Mouse (Mus musculus) CD4-positive naive resting alpha-beta T cell, adult 76 days (primary cell): Measurements from ENCODE around the gene Rexo5. TPM values are rescaled to one million over a fixed set of nuclear protein-coding genes. Genes with fewer than 3 reads are reported as not detected.

Experiments
- total RNA-seq: library from RNA; stranded (reverse); gene quantifications from one replicate; pipeline ENCODE4 v1.2.4, GENCODE M21; 2023

The Rexo5 gene
- total RNA-seq = 48.4 TPM

DNA sequence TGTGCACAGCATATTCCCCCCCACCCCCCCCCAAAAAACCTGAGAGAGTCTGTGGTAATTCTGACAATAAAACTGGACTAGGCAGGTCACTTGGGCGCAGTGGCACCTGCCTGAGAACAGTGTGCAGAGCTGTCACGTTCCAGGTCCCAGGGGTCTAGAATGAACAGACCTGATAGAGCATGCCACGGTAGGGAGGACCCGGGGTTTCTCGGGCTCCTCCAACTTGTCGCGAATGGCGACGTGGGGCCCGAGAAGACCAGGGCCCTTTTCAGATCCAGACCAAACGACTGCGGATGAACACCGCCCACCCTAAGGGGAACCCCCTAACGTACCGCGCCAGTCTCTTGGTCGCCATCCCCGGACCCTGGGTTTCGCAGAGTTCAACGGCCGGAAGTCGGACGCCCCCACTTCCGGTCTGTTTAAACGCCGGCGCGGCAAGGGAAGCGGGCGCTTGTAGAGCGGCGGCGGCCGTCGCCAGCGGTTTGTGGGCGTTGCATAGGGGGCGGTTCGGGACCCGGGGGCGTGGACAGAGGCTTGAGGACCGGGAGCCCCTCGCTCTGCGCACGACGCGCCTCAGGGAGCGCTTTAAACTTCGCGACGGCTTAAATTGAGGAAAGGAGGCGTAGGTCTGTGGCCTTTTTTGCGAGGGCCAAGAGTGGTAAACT lies at the start of gene Rexo5, which contains the start of gene Eri2:
Rexo5 (plus strand) TSS at position 421 of the 665 bp plus-strand sequence.
Eri2 (minus strand) TSS at position 473 of the 665 bp plus-strand sequence.

DNA sequence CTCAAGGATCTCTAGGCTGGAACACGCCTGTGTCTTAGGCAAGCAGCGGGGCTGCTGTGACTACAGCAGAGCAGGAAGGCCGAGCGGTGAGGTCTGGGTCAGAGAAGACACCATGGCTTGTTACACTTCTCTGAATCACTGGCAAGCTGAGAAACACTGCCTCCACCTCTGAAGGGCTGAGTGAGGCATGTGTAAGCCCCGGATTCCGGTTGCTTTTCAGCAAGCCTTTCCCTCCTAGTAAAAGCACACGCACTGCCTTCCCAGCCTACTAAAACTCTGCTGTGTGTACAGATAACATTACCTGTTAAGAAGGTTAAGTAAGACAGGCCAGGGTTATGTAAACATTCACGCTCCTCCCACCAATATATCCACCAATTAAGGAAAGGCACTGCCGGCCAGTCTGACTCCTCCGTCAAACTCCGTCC lies 33.3 kb upstream of the Rexo5 start, which contains the start of gene Acsm3:
Acsm3 (plus strand) TSS at position 397 of the 425 bp plus-strand sequence.

DNA sequence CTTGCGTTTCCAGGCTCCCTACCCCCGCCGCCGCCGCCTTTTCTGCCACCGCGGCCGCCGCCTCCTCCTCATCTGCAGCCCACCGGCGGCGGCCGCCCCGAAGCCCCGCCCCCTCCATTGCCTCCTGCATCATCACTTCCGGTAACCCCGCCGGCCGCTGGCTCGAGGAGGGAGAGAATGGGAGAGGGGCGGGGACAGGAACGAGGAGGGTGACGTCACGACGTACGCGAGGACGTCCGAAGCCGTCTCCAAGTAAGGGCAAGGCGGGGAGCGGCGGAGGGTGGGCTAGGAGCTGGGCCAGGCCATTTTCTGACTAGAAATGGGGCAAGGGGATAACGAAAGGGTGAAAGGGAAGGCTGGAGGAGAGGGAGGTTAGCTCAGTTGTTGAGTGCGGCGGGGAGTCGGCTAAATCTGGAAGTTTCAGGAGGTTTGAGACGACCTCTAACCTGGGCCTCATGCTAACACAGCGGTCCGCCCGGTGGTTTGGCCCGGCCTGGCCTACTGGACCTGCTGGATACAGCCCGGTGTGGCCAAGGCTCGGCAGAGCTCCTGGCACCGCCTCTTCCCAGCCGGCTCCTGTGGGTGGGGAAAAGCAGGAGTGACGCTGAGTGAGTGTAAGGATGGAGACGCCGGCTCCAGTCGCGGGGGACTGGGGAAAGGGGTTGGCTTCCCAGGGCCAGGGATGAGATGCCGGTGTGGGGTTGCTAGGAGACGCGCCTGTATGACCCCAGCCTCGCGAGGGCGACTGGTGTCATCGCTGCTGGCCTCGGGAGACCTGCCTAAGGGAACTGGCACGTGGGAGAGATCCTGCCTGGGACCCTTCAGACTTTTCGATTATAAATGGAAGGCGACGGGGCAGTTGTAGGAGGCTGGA lies 102.1 kb downstream of the Rexo5 start, which contains the start of the genes Lyrm1 and Dcun1d3:
Lyrm1 (plus strand) TSS at position 223 of the 874 bp plus-strand sequence.
Dcun1d3 (minus strand) TSS at position 660 of the 874 bp plus-strand sequence.

Other genes starting within 250 kb of the Rexo5 start
- gene Acsm2, start 239.7 kb upstream of the Rexo5 start, total RNA-seq = not detected
- not detected for gene Acsm1, start 187.0 kb upstream of the Rexo5 start, total RNA-seq
- not detected for gene Acsm4, start 104.0 kb upstream of the Rexo5 start, total RNA-seq
- gene Thumpd1, start 73.2 kb upstream of the Rexo5 start, total RNA-seq = 96.7 TPM
- gene Acsm3, start 33.1 kb upstream of the Rexo5 start, total RNA-seq = not detected
- gene Eri2, start 52 bp downstream of the Rexo5 start, total RNA-seq = 6.2 TPM
- gene Lyrm1, start 101.9 kb downstream of the Rexo5 start, total RNA-seq = 6.3 TPM
- gene Dcun1d3, start 102.3 kb downstream of the Rexo5 start, total RNA-seq = 21.3 TPM